Mouse (Mus musculus): ENCODE measurements around the gene Apba2. TPM values are rescaled to one million over a fixed set of nuclear protein-coding genes. Genes with fewer than 3 reads are reported as not detected.
A peak's percentile ranks its signal among the peaks of the same experiment; 100 is the strongest.

The Apba2 gene
- polyA plus RNA-seq, 1 experiment = not detected

- no peak for TF ChIP-seq CTCF (IDR thresholded peaks at IDR 0.05; ENCODE audit: control insufficient read depth, insufficient read depth, low read length)
- TF ChIP-seq POLR2A (IDR thresholded peaks at IDR 0.05; ENCODE audit: borderline replicate concordance, control insufficient read depth, low read depth, low read length) = no peak
- Histone ChIP-seq H3K27ac (ENCODE audit: control insufficient read depth, insufficient read depth, low read depth, low read length, poor library complexity) (no peak overlapping the region), H3K4me3 (replicated peaks; ENCODE audit: control insufficient read depth, low read depth, low read length) (no peak overlapping the region), H3K4me1 (ENCODE audit: control insufficient read depth, insufficient read depth, low read length) (no peaks in the 10 kb centered on the region)
- WGBS = 84% methylated on average over 13 of the region's 13 CpGs
Observed at GRCm38 (mm10) chr7:64709520-64710262, 208.2 kb downstream of the Apba2 start.

DNA sequence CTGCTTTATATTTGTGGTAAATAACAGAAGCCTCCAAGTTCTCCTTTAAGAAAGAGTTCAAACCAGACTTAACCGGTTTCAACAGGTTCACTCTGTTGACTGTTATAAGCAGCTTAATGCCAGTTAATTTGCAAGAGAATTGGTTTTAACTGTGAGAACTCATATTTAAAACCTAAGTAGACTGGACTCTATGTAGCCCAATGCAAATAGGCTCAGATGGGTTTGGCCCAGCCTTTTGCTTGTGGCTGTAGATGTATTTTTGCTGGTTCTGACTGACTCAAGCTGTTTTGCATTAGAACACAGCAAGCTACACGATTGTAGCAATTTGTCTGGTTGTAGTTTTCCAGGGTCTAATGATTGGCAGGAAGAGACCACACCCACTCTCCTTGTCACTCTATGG lies 214.8 kb downstream of the Apba2 start:
- no peak overlapping the region for H3K27ac ChIP-seq (ENCODE audit: control insufficient read depth, insufficient read depth, low read depth, low read length, poor library complexity)
- H3K4me1 ChIP-seq (ENCODE audit: control insufficient read depth, insufficient read depth, low read length) = no peaks in the 10 kb centered on the region
- no peak overlapping the region for H3K4me3 ChIP-seq (replicated peaks; ENCODE audit: control insufficient read depth, low read depth, low read length)
- TF ChIP-seq POLR2A (IDR thresholded peaks at IDR 0.05; ENCODE audit: borderline replicate concordance, control insufficient read depth, low read depth, low read length) (no peak), CTCF (IDR thresholded peaks at IDR 0.05; ENCODE audit: control insufficient read depth, insufficient read depth, low read length) (no peak)
- WGBS = 72% methylated on average over 2 of the region's 2 CpGs

DNA sequence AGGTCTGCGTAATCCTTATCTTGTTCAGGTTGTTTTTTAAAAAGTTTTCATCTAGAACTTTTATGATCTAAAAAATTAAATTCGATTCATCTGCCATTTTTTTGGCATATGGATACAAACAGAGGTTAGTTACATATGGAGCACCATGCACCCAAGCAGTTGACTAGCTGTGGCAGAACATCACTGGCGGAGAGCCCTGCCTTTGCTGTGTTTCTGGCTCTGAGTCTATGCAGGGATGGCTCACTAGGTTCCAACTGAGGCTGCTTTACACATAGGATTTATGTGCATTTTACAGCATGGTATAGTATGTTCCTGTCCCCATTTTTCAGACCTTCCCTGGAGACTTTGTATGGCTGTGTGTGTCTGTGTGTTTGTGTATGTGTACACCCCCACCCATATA lies 221.8 kb downstream of the Apba2 start:
- WGBS = 72% methylated on average over 3 of the region's 3 CpGs
- TF ChIP-seq POLR2A (IDR thresholded peaks at IDR 0.05; ENCODE audit: borderline replicate concordance, control insufficient read depth, low read depth, low read length) = no peak
- no peak for TF ChIP-seq CTCF (IDR thresholded peaks at IDR 0.05; ENCODE audit: control insufficient read depth, insufficient read depth, low read length)
- H3K4me1 ChIP-seq (ENCODE audit: control insufficient read depth, insufficient read depth, low read length) = no peaks in the 10 kb centered on the region
- no peak overlapping the region for H3K4me3 ChIP-seq (replicated peaks; ENCODE audit: control insufficient read depth, low read depth, low read length)
- H3K27ac ChIP-seq (ENCODE audit: control insufficient read depth, insufficient read depth, low read depth, low read length, poor library complexity) = no peak overlapping the region

GRCm38 (mm10) chr7:64724409-64724808 lies 222.9 kb downstream of the Apba2 start:
- Histone ChIP-seq H3K4me1 (ENCODE audit: control insufficient read depth, insufficient read depth, low read length) (no peaks in the 10 kb centered on the region), H3K27ac (ENCODE audit: control insufficient read depth, insufficient read depth, low read depth, low read length, poor library complexity) (no peak overlapping the region), H3K4me3 (replicated peaks; ENCODE audit: control insufficient read depth, low read depth, low read length) (no peak overlapping the region)
- WGBS = 89% methylated on average over 1 of the region's 1 CpGs
- TF ChIP-seq CTCF (IDR thresholded peaks at IDR 0.05; ENCODE audit: control insufficient read depth, insufficient read depth, low read length) (no peak), POLR2A (IDR thresholded peaks at IDR 0.05; ENCODE audit: borderline replicate concordance, control insufficient read depth, low read depth, low read length) (no peak)

DNA sequence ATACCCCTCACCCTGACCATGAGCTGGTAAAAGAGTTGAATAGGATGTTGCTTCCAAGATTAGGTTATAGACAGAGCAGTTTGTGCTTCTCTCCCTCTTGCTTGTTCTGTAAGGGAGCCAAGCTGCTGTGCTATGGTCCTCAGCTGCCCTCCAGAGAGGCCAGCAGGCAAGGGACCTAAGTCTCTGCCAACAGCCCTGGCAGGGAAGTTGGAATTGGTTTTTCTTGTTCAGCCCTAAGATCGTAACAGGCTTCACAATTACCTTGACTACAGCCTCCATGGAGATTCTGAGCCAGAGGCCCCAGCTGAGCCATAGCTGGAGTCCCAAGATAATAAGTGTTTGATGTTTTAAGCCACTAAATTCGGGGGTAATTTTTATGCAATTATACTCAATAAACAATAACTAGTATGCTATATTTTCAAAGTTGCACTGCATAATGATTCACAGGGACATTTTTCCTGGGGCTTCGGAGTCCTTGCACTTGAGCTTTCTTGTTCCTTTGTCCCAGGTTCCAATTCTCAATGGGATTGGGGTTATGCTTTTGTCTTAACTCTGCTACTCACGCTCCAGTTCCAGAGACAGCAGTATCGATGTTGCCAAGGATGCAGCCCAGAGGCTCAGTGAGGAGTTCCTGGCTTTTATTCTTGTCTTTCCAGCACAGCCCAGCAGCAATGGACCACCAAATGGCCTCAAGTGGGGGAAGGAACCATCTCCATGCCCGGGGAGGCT lies 224.6 kb downstream of the Apba2 start:
- H3K4me3 ChIP-seq (replicated peaks; ENCODE audit: control insufficient read depth, low read depth, low read length) = no peak overlapping the region
- no peaks in the 10 kb centered on the region for H3K4me1 ChIP-seq (ENCODE audit: control insufficient read depth, insufficient read depth, low read length)
- H3K27ac ChIP-seq (ENCODE audit: control insufficient read depth, insufficient read depth, low read depth, low read length, poor library complexity) = no peak overlapping the region
- TF ChIP-seq CTCF (IDR thresholded peaks at IDR 0.05; ENCODE audit: control insufficient read depth, insufficient read depth, low read length) (no peak), POLR2A (IDR thresholded peaks at IDR 0.05; ENCODE audit: borderline replicate concordance, control insufficient read depth, low read depth, low read length) (no peak)
- WGBS = 75% methylated on average over 6 of the region's 6 CpGs

GRCm38 (mm10) chr7:64728181-64728591 lies 226.7 kb downstream of the Apba2 start:
- WGBS = 77% methylated on average over 5 of the region's 5 CpGs
- Histone ChIP-seq H3K4me3 (replicated peaks; ENCODE audit: control insufficient read depth, low read depth, low read length) (no peak overlapping the region), H3K4me1 (ENCODE audit: control insufficient read depth, insufficient read depth, low read length) (no peaks in the 10 kb centered on the region), H3K27ac (ENCODE audit: control insufficient read depth, insufficient read depth, low read depth, low read length, poor library complexity) (no peak overlapping the region)
- no peak for TF ChIP-seq POLR2A (IDR thresholded peaks at IDR 0.05; ENCODE audit: borderline replicate concordance, control insufficient read depth, low read depth, low read length)
- no peak for TF ChIP-seq CTCF (IDR thresholded peaks at IDR 0.05; ENCODE audit: control insufficient read depth, insufficient read depth, low read length)

DNA sequence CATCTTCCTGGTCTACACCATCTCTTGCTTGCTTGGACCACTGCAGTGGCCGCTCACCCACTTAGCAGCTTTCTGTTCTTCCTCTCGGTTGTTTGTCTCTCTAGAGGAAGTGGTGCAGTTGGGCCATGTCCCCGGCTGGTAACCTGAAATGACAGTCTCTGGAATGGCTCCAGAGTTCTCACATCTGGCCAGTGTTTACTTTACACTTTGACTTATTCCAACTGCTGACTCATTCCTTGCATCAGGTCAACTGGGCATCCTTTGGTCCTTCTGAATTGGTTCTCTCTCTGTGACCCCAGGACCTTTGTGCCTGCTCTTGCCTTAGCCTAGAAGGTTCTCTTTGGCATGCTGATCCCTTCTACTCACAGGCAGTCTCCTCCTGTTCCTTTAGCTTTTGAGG lies 227.3 kb downstream of the Apba2 start:
- Histone ChIP-seq H3K4me1 (ENCODE audit: control insufficient read depth, insufficient read depth, low read length) (no peaks in the 10 kb centered on the region), H3K4me3 (replicated peaks; ENCODE audit: control insufficient read depth, low read depth, low read length) (no peak overlapping the region), H3K27ac (ENCODE audit: control insufficient read depth, insufficient read depth, low read depth, low read length, poor library complexity) (no peak overlapping the region)
- no peak for TF ChIP-seq CTCF (IDR thresholded peaks at IDR 0.05; ENCODE audit: control insufficient read depth, insufficient read depth, low read length)
- no peak for TF ChIP-seq POLR2A (IDR thresholded peaks at IDR 0.05; ENCODE audit: borderline replicate concordance, control insufficient read depth, low read depth, low read length)
- 25% methylated on average over 3 of the region's 3 CpGs for WGBS

- Histone ChIP-seq H3K4me1 (ENCODE audit: control insufficient read depth, insufficient read depth, low read length) (no peaks in the 10 kb centered on the region), H3K27ac (ENCODE audit: control insufficient read depth, insufficient read depth, low read depth, low read length, poor library complexity) (no peak overlapping the region), H3K4me3 (replicated peaks; ENCODE audit: control insufficient read depth, low read depth, low read length) (no peak overlapping the region)
- 41% methylated on average over 7 of the region's 7 CpGs for WGBS
- TF ChIP-seq POLR2A (IDR thresholded peaks at IDR 0.05; ENCODE audit: borderline replicate concordance, control insufficient read depth, low read depth, low read length) (no peak), CTCF (IDR thresholded peaks at IDR 0.05; ENCODE audit: control insufficient read depth, insufficient read depth, low read length) (peak; percentile 34; the same call in 1 of the 2 replicates)
Observed at GRCm38 (mm10) chr7:64729785-64730184, 228.3 kb downstream of the Apba2 start.

All from bone marrow, adult 2 months (tissue).